Comparison of ENCODE assay signal across 1 mouse cellular context in the genomic region with DNA sequence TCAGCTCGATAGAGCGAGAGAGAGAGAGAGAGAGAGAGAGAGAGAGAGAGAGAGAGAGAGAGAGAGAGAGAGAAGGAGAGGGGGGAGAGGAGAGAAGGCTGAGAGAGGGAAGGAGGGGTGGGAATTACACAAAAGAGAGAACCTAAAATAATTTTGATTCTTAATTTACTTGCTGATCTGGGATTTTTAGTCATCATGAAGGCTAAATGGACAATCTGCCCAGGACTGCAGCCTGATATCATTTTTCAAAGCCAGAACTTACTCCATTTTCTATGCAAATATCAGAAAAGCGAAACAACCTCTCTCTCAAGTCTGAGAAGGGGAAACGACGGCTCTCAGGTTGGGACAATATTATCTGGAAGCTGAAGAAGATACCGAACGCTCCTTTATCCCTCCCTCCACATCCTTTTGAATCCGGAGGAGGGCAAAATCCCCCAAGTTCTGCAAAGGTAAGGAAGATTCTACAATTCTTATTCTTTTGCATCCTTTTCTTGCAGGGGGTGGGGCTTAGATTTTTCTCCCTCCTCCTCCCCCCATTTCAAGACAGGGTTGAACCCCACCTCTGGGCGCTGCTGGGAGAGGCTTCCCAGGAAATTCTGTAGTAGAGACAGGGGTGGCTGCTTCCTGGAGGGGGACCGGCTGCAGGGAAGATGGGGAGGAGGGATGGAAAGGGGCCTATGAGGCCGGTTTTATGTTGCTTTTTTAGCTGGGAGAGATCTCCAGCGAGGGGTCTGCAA.
TF ChIP-seq lines count a peak whose summit lies in the region.

No protein-coding gene starts in this region.

TF ChIP-seq in CH12.LX, 34 proteins besides CTCF, POLR2A, EP300 and RAD21:
- TF ChIP-seq POLR2AphosphoS2 (IDR thresholded peaks at IDR 0.05; ENCODE audit: low read depth, low read length) (no peak), HCFC1 (IDR thresholded peaks at IDR 0.05; ENCODE audit: low read depth, low read length) (peak; percentile 74), E2F4 (IDR thresholded peaks at IDR 0.05; ENCODE audit: insufficient replicate concordance, low read depth, low read length) (0 out of 2 replicates have a peak, but pooled peaks have one; percentile 57), BHLHE40 (IDR thresholded peaks at IDR 0.05; ENCODE audit: low read depth, low read length) (peak; percentile 2; the same call in 1 of the 2 replicates), NRF1 (IDR thresholded peaks at IDR 0.05; ENCODE audit: low read depth, low read length) (no peak), MAX (IDR thresholded peaks at IDR 0.05; ENCODE audit: low read length) (no peak), TBP (conservative IDR thresholded peaks at IDR 0.05; ENCODE audit: low read depth, low read length) (0 out of 2 replicates have a peak, but pooled peaks have one; percentile 46), ELF1 (IDR thresholded peaks at IDR 0.05; ENCODE audit: low read depth, low read length) (peak; percentile 54; the same call in 1 of the 2 replicates), JUND (conservative IDR thresholded peaks at IDR 0.05; ENCODE audit: low read depth, low read length) (peak; percentile 56; the same call in 1 of the 2 replicates), MAZ (IDR thresholded peaks at IDR 0.05; ENCODE audit: low read depth, low read length) (0 out of 2 replicates have a peak, but pooled peaks have one; percentile 41), TCF12 (IDR thresholded peaks at IDR 0.05; ENCODE audit: low read depth, low read length) (peak; percentile 25; the same call in 1 of the 2 replicates), ETS1 (conservative IDR thresholded peaks at IDR 0.05; ENCODE audit: low read depth, low read length) (no peak), MXI1 (IDR thresholded peaks at IDR 0.05; ENCODE audit: low read depth, low read length) (no peak)
